Mouse (Mus musculus): ENCODE data around the gene Gm9573.
A peak's percentile ranks its signal among the peaks of the same experiment; 100 is the strongest.

Gm9573 gene

DNA sequence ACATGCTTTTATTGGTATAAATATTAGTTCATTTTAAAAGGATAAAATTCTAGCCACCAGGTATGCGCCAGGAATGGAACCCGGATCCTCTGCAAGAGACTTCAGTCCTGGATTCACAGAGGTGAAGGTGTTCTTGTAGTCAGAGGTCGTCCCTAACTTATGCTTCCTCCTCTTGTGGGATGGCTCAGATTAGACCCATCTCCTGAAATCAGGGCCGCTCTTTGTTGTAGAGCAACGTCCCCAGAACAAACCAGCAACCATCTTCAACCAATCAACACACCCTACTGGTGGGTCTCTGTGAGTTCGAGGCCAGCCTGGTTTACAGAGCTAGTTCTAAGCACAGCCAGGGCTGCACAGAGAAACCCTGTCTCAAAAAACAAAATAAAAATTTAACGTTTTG lies 32.0 kb downstream of the Gm9573 start:
- DNase-seq (ENCODE audit: inconsistent ontology term): no peak

DNA sequence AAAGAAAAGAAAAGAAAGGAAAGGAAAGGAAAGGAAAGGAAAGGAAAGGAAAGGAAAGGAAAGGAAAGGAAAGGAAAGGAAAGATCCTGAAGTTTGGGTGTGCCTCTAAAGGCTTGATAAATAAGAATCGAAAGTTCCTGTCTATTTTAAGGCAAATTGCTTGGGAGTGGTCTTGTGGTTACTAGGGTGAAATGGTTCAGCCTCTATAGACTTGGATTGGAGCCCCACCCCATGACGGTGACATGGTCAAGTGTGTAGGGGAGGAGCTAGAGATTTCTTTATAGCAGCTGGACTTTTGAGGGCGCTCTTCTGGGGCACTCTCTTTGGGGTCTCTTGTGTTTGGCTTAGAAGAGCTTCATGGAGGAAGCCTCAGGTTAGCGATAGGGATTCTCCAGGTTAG lies 32.7 kb downstream of the Gm9573 start:
- no peak for DNase-seq (ENCODE audit: inconsistent ontology term)

GRCm38 (mm10) chr17:35592131-35592530 lies 34.3 kb downstream of the Gm9573 start:
- DNase-seq (ENCODE audit: inconsistent ontology term): no peak

- no peak for DNase-seq (ENCODE audit: inconsistent ontology term)
Measured at GRCm38 (mm10) chr17:35591731-35592130, 34.7 kb downstream of the Gm9573 start.

- no peak for DNase-seq (ENCODE audit: inconsistent ontology term)
Measured at GRCm38 (mm10) chr17:35591219-35591578, 35.2 kb downstream of the Gm9573 start.

DNA sequence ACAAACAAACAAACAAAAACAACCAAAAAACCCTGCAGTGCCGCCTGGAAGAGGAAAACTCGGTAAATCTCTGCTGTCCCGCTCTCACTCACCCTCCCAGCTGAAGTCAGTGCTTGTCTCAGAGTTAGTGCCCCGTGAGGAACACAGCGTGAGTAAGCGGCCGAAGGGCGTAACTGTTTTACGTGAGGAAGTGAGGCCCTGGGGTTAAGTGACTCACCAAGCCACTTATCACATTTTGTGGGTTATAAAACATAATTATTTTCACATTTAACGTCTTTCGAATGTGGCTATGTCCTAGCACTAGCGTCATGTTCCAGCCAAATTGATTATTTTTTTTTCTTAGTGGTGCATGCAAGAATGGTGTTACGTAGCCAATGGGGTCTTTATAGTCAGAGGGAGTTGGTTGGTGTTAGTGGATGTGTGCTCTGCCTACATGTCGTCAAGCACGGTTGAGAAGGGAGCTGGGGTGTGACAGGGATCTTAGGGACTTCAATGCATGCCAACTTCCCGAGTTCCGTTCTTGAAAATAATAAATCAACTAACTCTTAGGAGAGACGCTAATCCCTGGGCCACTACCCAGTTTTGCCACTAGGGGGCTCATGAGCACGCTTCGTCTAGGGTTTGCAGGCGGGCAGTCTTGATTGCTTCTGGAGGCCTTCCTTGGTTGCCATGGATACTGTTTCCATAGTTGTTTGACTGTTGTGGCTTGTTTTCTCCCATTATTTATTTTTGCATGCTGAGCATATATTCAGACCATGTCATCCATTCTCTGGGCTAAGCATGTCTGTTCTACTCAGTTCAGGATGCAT lies 35.8 kb downstream of the Gm9573 start:
- DNase-seq (ENCODE audit: inconsistent ontology term): peak; percentile 70

DNA sequence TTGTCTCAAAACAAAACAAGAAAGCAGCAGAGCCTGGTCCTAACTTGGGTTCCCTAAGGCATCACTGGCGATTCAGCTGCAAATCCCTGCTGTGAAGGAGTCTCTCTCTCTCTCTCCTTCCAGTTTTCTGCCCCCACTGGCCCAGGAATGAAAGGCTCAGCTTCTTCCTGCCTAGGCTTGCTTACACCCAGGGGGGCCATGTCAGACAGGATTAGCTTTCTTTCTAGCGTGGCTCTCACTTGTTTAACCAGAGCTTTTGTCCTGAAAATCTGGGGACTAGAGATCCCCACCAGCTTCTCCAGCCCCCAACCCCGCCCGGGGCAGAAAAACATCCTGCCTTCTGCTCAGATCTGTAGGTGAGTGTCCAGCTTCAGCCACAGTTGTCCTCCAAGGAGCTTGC lies 38.0 kb downstream of the Gm9573 start:
- DNase-seq (ENCODE audit: inconsistent ontology term): no peak

DNA sequence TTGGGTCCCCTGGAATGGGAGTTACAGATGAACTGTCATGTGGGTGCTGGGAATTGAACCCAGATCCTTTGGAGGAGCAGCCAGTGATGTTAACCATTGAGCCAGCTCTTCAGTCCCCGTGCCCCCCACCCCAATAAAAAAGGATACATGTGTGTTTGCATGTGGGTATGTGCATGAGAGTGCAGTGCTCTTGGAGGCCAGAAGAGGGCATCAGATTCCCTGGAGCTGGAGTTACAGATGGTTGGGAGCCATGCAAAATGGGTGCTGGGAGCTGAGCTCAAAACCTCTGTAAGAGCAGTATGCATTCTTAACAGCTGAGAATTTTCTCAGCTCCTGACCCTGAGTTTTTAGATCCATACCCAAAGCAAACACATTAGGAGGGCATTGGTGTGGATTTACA lies 39.1 kb downstream of the Gm9573 start:
- no peak for DNase-seq (ENCODE audit: inconsistent ontology term)

GRCm38 (mm10) chr17:35584330-35584937 lies 42.0 kb downstream of the Gm9573 start:
- DNase-seq (ENCODE audit: inconsistent ontology term): peak; percentile 59

GRCm38 (mm10) chr17:35582900-35583299 lies 43.5 kb downstream of the Gm9573 start:
- no peak for DNase-seq (ENCODE audit: inconsistent ontology term)

- peak; percentile 69 for DNase-seq (ENCODE audit: inconsistent ontology term)
Measured at GRCm38 (mm10) chr17:35578211-35578610, 48.2 kb downstream of the Gm9573 start.

- no peak for DNase-seq (ENCODE audit: inconsistent ontology term)
Measured at GRCm38 (mm10) chr17:35571477-35571876, 55.0 kb downstream of the Gm9573 start.

- no peak for DNase-seq (ENCODE audit: inconsistent ontology term)
Measured at GRCm38 (mm10) chr17:35570836-35571235, 55.6 kb downstream of the Gm9573 start.

DNA sequence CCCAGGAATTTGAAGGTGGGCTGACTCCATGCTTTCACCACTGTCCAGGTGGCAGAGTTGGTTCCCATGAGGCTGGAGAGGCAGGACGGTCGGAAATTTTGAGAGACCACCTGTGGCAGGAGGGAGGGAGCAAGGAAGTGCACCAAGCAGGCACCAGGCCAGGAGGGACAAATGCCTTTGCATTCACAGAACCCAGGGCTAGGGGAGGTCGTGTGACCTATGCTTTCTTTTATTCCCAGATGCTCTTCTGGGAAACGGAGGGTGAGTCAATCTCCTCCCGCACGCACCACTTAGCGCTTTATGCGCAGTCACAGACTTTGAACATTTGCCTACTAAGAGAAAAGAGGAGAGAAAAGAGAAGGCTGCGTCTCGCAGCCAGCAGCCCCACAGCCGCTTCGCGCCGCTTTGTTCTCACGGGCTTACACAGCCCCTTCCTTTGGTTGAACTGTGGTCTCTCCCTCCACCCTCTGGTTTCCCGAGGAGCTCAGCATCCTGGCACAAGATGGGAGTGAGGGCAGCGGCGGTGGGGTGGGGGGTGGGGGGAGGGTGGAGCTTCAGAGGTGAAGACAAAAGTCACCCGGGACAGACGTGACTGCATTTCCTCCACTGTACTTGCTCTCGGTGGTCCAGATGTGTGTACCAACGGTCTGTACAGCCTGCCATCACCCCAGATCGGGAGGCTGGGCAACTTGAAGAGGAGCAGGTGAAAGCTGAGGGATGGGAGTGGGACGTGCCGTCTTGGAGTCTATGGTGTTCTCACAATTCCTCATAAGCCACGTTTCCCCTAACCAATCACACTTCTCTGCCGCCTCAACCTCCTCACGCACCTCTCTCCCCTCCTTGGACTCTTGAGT lies 57.1 kb downstream of the Gm9573 start:
- peak; percentile 65 for DNase-seq (ENCODE audit: inconsistent ontology term)
